Mouse (Mus musculus) right cerebral cortex, adult 2 months (tissue): ENCODE measurements around the gene A730009L09Rik.

Experiments used
- DNase-seq, 2 experiments: peaks; one replicate each; pipeline ENCODE4 v3.0.0; 2021 to 2022; ENCODE audit warnings: low spot score in 2 of 2

The A730009L09Rik gene

DNA sequence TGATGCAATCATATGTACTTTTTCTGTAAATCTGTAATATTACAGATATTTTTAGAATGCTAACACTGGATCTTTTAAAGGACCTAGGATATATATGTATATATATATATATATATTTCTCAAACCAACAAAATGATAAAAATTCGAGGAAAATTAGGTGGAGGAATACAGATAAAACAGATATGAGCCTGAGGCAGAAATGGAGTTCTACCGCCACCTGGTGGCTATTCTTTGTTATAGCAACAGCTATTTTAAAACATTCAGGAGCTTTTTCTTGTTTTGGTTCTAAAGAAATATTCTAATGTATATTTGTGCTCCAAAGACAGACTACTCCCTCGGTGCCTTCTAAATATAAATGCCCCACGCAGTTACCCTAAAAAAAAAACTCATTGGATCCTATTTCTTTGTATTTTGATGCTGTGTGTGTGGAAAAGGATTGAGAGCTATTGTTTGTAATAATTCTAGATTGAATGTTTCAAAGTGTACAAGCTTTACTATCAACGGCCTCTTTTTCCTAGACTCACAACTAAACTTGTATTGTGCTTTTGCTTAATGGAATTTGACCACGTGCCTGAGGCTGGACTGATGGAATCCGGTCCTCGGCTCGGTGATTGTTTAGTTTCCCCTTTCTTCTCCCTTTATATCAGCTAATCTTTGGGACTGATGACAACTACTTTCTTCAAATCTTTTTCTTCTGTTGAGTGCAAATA lies 44.8 kb downstream of the A730009L09Rik start:
- DNase-seq, result peak in 1 of 2 experiments; percentile 38

DNA sequence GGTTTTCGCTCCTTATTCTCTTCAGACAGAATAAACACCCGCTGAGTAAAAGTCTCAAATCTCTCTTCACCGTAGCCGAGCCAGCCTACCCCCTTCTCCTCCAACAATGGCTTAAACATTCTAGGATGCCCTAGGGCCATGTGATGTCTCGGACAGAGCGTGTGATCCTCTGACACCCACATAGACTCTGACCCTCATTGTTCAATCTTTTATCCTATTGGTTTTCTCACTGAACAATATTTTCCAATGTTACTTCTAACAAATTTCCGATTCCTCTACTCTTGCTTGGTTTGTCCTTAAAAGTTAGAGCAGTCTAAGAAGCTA lies 45.3 kb downstream of the A730009L09Rik start:
- no peak for DNase-seq
